Mouse (Mus musculus): ENCODE results near the gene Cyp2s1. TPM values are rescaled to one million over a fixed set of nuclear protein-coding genes. Genes with fewer than 3 reads are reported as not detected.

Gene Cyp2s1
- polyA plus RNA-seq, 1 experiment from 2014 or later = 3.3 TPM

DNA sequence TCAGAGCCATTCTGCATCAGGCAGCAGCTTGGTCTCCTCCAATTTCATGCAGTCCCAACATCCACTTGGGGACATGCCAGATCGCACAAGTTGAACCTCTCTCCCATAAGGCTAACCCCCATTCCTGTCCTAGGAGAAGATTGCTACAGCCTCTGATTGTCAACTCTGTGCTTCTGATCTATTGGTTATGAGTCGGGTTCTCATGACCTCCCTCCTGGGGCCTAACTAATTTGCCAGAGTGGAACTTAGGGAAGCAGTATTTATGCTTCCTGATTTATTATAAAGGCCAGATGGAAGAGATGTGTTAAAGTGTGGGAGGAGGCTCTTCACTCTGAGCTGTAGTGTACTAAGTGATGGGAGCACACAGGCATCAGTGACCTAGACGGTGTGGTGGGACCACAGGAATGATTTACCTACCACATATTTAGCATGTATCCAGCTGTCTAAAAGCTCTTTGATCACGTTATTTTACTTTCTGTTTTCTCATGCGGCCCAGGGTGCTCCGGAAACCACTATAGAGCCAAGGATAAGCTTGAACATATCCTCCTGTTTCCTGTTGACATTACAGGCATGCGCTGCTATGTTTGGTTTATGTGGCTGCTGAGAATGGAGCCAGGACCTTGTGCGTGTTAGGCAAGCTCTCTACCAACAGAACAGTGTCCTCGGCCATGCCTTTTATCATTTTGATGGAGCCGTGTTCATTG, 18.6 kb upstream of the Cyp2s1 start:
- Histone ChIP-seq H3K9ac (no peak overlapping the region), H3K36me3 (no peaks in the 10 kb centered on the region), H3K4me1 (replicated peaks) (no peaks in the 10 kb centered on the region), H3K27me3 (no peaks in the 10 kb centered on the region), H3K4me3 (no peak overlapping the region), H3K9me3 (no peaks in the 10 kb centered on the region), H3K27ac (replicated peaks) (no peak overlapping the region), H3K4me2 (no peak overlapping the region)
- no peak for ATAC-seq (ENCODE audit: low FRiP score, low read depth)
- 80% methylated on average over 10 of the region's 10 CpGs for WGBS

DNA sequence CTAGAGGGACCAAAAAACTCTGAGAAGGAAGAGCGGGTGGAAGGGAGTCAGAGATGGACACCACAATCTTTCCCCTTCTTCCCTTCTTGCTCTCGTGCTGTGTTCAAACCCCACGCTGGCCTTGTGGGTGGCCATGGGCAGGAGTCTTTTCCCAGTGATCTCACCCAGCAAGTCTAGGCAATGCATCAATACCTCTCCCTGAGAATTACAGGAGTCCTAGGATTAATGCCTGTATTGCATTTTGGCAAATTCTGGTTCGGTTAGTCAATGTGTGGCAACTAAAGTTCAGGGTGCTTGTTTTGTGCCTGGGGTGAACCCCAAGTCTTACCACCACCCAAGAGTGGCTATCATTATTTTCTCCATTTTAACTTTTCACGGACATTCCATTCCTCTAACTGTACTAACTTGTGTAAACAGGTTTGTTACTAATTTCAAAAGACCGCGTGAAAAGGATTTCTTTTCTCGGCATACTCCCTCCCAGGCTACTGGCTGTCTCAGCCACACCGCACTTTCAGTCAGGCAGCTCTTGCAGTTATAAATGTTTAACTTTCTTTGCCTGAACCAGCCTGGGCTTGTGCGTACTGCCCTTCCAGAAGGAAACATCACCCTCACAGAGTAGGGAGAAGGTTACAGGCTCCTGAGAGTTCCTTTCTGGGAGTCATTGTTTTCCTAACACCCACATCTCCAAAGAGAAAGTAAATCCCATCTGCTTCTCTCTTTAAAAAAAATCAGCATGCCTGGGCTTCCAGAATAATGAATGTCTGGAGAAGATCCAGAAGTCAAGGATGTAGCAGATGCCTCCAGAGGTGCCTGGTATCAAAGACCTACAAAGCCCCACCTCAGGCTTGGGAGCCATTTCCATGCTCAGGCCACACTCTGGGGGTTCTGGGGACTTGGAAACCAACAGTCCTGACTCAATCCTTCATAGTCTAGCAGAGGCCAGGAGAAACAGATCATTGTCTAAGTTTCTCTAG, 15.1 kb upstream of the Cyp2s1 start:
- WGBS = 83% methylated on average over 10 of the region's 10 CpGs
- H3K4me2 ChIP-seq = no peak overlapping the region
- no peak for ATAC-seq (ENCODE audit: low FRiP score, low read depth)

DNA sequence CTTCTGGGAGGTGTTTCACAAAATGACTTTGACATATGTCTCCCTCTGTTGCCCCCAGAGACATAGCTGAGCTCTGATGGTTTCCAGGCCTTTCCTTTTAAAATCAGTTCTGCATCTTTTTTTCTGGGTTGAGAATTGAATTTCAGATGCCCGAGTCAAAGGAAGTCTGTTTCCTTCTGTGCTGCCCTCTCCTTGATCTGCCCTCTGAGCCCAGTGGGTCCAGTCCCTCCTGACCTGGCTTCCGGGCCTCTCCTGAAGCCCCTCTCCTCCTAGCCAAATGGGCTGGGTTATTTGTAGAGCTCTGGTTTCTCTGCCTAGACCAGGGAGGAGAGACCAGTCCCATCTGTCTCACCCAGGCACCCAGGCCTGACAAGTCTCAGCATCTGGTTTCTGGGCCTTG, 13.5 kb upstream of the Cyp2s1 start:
- ATAC-seq (ENCODE audit: low FRiP score, low read depth) = no peak
- Histone ChIP-seq H3K27ac (replicated peaks) (no peak overlapping the region), H3K4me1 (replicated peaks) (no peaks in the 10 kb centered on the region), H3K9me3 (no peaks in the 10 kb centered on the region), H3K36me3 (no peaks in the 10 kb centered on the region), H3K27me3 (no peaks in the 10 kb centered on the region), H3K4me3 (no peak overlapping the region), H3K9ac (no peak overlapping the region), H3K4me2 (no peak overlapping the region)
- 67% methylated on average over 2 of the region's 2 CpGs for WGBS

More for the DNA sequence above, 15.1 kb upstream of the Cyp2s1 start:
- no peak overlapping the region for H3K9ac ChIP-seq
- no peak overlapping the region for H3K27ac ChIP-seq (replicated peaks)
- H3K9me3 ChIP-seq = no peaks in the 10 kb centered on the region
- H3K27me3 ChIP-seq = no peaks in the 10 kb centered on the region
- no peak overlapping the region for H3K4me3 ChIP-seq
- no peaks in the 10 kb centered on the region for H3K36me3 ChIP-seq
- no peaks in the 10 kb centered on the region for H3K4me1 ChIP-seq (replicated peaks)

DNA sequence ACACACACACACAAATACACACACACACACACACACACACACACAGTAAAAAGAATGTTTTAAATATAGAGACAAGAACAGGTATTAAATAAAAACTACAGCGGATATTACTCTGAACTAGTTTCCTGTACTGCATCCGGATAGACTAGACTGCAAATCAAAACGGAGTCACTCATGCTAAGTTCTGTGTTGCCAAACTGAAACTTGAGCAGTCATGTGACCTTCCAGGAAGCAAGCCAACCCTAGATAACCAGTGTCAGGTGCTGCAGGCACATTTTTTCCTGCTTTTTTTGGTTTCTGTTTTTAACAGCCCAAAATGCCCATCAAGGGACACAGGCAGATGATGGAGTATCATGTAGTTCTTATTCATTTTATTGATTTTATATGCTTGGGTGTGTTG, 10.5 kb upstream of the Cyp2s1 start:
- Histone ChIP-seq H3K27me3 (no peaks in the 10 kb centered on the region), H3K27ac (replicated peaks) (no peak overlapping the region), H3K36me3 (no peaks in the 10 kb centered on the region), H3K4me1 (replicated peaks) (no peaks in the 10 kb centered on the region), H3K4me3 (no peak overlapping the region), H3K9me3 (no peaks in the 10 kb centered on the region), H3K9ac (no peak overlapping the region), H3K4me2 (no peak overlapping the region)
- WGBS = 68% methylated on average over 3 of the region's 3 CpGs
- no peak for ATAC-seq (ENCODE audit: low FRiP score, low read depth)

DNA sequence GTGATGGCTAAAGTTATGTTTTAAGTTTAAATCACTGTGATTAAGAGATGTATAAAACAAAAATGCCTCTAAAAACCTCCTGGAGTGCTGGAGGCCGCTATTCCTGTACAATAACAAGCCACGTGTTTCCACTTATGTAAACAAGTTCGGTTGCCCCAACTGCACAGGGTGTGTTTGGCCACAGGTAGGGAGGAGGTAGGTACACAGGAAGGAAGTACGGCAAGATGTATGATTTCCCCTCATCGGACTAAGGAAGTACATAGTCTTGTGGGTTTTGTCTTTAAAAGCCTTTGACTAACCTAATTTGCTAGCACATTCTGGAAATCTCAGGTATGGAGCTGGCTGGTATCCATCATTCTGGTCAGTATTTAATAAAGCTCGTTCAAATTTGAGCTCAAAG, 9.3 kb upstream of the Cyp2s1 start:
- WGBS = 84% methylated on average over 6 of the region's 6 CpGs
- Histone ChIP-seq H3K4me1 (replicated peaks) (no peaks in the 10 kb centered on the region), H3K27me3 (no peaks in the 10 kb centered on the region), H3K9ac (no peak overlapping the region), H3K36me3 (no peaks in the 10 kb centered on the region), H3K4me3 (no peak overlapping the region), H3K9me3 (no peaks in the 10 kb centered on the region), H3K4me2 (no peak overlapping the region), H3K27ac (replicated peaks) (no peak overlapping the region)
- no peak for ATAC-seq (ENCODE audit: low FRiP score, low read depth)

DNA sequence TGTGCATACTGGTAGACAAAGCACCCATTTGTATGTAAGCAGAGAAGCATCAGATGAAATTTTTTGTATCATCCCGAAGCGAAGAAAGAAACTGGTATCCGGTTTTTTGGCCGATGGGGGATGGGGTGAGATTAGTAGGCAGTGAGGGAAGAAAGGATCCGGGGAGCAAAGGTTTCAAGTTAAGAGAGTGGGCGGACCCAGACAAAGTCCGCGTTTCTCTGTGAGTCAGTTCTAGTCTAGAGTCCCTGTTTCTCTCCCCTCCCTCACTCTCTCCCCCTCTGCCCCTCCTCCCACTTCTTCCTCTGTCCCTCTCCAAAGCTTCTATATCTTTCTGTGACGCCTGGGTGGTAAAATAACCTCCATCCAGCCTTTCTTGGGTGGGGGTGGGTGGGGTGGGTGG, 8.3 kb upstream of the Cyp2s1 start:
- Histone ChIP-seq H3K4me1 (replicated peaks) (no peaks in the 10 kb centered on the region), H3K4me2 (no peak overlapping the region), H3K4me3 (no peak overlapping the region), H3K27ac (replicated peaks) (no peak overlapping the region), H3K27me3 (no peaks in the 10 kb centered on the region), H3K9ac (no peak overlapping the region), H3K9me3 (no peaks in the 10 kb centered on the region), H3K36me3 (no peaks in the 10 kb centered on the region)
- WGBS = 52% methylated on average over 9 of the region's 9 CpGs
- ATAC-seq (ENCODE audit: low FRiP score, low read depth) = no peak

DNA sequence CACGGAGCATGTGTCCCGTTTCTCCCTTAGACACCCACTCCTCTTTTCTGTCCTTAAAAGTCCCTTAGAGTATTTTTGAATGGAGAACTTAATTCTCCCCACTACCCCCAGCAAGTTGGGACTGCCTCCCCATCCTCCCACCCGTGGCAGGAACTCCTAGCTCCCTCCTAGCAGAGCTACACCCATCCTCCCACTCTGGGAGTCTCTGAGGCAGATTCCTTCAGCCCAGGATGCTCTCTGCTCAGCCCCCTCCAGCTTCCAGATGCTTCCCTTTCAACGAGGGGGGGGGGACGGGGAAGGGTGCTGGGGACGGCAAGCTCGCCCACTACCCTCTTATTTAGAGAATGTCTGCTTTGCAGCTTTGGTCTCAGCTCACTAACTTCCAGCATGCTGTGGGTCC, 1.1 kb downstream of the Cyp2s1 start:
- no peak for ATAC-seq (ENCODE audit: low FRiP score, low read depth)
- 0 out of 2 replicates have a peak, but pooled peaks cover 6% of the 10 kb centered on the region for H3K27me3 ChIP-seq
- H3K4me2 ChIP-seq = peak overlapping the region; percentile 92
- WGBS = 32% methylated on average over 7 of the region's 7 CpGs
- 0 out of 2 replicates have a peak overlapping the region, but pooled peaks have one; percentile 59 for H3K9ac ChIP-seq
- H3K9me3 ChIP-seq = no peaks in the 10 kb centered on the region
- H3K4me3 ChIP-seq = peak overlapping the region; percentile 51
- H3K27ac ChIP-seq (replicated peaks) = no peak overlapping the region
- H3K36me3 ChIP-seq = no peaks in the 10 kb centered on the region
- peaks cover 12% of the 10 kb centered on the region for H3K4me1 ChIP-seq (replicated peaks)

DNA sequence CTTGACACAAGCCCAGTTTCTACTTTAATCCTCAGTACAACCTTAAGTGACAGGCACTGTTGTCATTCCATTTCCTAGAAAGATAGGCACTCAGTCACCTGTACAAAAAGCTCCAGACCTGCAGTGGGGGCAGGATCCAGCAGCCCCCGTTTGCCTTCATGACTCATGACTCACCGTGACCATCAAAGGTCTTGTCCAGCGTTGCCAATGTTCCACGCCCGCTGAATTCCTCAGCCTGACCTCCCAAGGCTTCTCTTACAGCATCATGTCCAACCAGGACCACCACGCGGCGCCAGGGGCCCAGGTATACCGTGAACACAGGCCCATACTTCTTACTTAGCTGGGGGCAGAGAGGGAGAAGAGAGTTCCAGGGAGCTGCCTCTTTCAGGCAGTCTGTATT, 2.0 kb downstream of the Cyp2s1 start:
- Histone ChIP-seq H3K4me2 (no peak overlapping the region), H3K4me3 (no peak overlapping the region), H3K9me3 (no peaks in the 10 kb centered on the region), H3K27me3 (0 out of 2 replicates have a peak, but pooled peaks cover 6% of the 10 kb centered on the region), H3K36me3 (no peaks in the 10 kb centered on the region), H3K4me1 (replicated peaks) (peaks cover 12% of the 10 kb centered on the region), H3K9ac (no peak overlapping the region), H3K27ac (replicated peaks) (no peak overlapping the region)
- 87% methylated on average over 9 of the region's 9 CpGs for WGBS
- ATAC-seq (ENCODE audit: low FRiP score, low read depth) = no peak

DNA sequence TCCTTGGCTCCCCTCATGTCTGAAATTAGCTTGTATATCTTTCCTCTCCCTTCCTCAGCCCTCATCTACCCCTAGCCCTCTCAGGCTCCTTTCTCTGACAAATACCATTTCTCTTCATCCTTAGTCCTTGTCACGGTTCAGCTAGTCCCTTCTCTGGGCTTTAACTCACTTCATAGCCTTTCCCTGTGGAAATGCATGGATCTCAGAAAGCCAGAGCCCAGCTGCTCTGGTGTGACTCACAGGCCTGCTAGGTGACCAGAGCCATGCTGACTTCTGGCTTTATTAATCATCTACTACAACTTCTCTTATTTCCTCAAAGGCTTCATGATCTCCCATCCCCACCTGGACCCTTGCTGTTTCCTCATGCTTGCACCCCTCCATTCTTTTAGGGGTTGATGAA, 4.5 kb downstream of the Cyp2s1 start:
- H3K4me2 ChIP-seq = no peak overlapping the region
- ATAC-seq (ENCODE audit: low FRiP score, low read depth) = no peak
- no peaks in the 10 kb centered on the region for H3K36me3 ChIP-seq
- H3K4me3 ChIP-seq = no peak overlapping the region
- H3K9ac ChIP-seq = no peak overlapping the region
- H3K4me1 ChIP-seq (replicated peaks) = peaks cover 12% of the 10 kb centered on the region
- H3K27me3 ChIP-seq = 0 out of 2 replicates have a peak, but pooled peaks cover 6% of the 10 kb centered on the region
- no peak overlapping the region for H3K27ac ChIP-seq (replicated peaks)
- 70% methylated on average over 1 of the region's 1 CpGs for WGBS
- no peaks in the 10 kb centered on the region for H3K9me3 ChIP-seq

DNA sequence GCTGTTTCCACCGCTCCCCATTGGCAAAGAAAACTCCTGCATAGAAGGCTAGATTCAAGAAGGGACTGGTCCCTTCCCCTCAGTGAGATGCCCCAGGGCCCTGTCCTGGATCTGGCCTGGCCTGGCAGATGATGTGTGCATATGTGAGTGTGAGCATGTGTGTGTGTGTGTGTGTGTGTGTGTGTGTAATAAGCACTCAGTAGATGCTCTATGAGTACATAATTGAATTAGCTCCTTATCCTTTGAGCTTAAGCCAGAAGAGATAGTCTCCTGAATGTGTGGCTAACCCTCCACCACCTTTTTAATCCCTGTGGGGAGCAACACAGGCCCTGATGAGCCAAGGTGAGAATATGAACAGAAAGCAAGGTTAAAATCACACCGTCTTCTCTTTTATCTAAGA, 5.0 kb downstream of the Cyp2s1 start:
- peaks cover 10% of the 10 kb centered on the region for H3K4me1 ChIP-seq (replicated peaks)
- H3K4me3 ChIP-seq = no peak overlapping the region
- WGBS = 76% methylated on average over 2 of the region's 2 CpGs
- no peak overlapping the region for H3K9ac ChIP-seq
- H3K27ac ChIP-seq (replicated peaks) = no peak overlapping the region
- H3K9me3 ChIP-seq = no peaks in the 10 kb centered on the region
- 0 out of 2 replicates have a peak, but pooled peaks cover 6% of the 10 kb centered on the region for H3K27me3 ChIP-seq
- H3K4me2 ChIP-seq = no peak overlapping the region
- ATAC-seq (ENCODE audit: low FRiP score, low read depth) = no peak
- H3K36me3 ChIP-seq = no peaks in the 10 kb centered on the region

DNA sequence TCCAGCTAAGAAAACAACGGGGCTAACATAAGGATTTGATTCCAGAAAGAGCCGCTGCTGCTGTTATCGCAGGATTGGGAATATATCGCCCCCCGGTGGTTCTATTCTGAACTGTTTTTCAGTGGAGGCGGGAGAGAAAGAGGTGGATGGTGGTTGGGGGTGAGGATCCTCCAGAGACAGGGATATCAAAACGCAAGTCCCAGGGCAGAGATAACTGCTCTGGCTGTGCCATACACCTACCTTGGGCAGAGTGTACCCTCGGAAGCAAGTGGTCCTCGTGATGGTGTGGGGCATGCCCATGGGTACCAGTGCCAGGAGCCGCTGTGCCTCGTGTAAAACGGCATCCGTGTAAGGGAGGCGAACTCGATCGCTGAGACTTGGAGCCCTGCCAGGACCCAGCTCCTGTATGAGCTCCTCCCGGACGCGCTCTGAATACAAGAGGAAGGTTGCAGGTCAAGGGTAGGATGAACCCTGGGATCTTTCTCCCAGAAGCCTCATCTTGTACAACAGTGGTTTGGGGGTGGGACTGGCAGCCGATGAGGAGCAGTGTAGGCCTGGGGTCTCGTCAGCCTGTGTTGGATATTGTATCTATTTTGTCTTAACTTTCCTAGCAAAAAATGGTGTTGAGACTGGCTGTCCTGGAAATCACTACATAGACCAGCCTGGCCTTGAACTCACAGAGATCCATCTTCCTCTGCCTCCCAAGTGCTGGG, 10.9 kb downstream of the Cyp2s1 start:
- H3K27me3 ChIP-seq = no peaks in the 10 kb centered on the region; the same call in 1 of the 2 replicates
- peak; percentile 65 for ATAC-seq (ENCODE audit: low FRiP score, low read depth)
- peak overlapping the region; percentile 53 for H3K4me2 ChIP-seq
- peak overlapping the region; percentile 25 for H3K4me3 ChIP-seq
- peak overlapping the region; percentile 41 for H3K9ac ChIP-seq
- no peaks in the 10 kb centered on the region for H3K9me3 ChIP-seq
- H3K4me1 ChIP-seq (replicated peaks) = peaks cover 5% of the 10 kb centered on the region
- no peak overlapping the region for H3K27ac ChIP-seq (replicated peaks)
- WGBS = 20% methylated on average over 21 of the region's 21 CpGs
- no peaks in the 10 kb centered on the region for H3K36me3 ChIP-seq

DNA sequence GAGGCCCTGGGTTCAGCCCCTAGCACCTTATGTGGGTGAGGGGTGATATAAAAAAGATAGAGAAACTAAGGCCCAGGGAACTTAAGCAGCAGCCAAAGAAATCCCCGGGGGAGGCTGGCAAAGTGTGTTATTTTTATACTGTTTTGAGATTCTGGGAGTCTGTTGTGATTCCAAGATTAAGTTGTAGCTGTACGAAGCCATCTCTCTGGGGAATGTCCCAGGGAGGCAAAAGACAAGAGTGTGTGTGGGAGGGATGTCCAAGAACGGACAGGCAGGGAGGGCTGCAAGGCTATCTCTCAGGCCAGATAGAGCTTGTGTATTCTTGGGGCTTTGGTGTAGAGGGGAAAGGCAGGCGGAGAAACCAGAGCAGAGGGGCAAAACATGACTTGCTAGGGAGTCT, 11.9 kb downstream of the Cyp2s1 start:
- Histone ChIP-seq H3K4me1 (replicated peaks) (peaks cover 5% of the 10 kb centered on the region), H3K27me3 (no peaks in the 10 kb centered on the region; the same call in 1 of the 2 replicates), H3K4me3 (no peak overlapping the region), H3K4me2 (no peak overlapping the region), H3K36me3 (no peaks in the 10 kb centered on the region), H3K9ac (no peak overlapping the region), H3K27ac (replicated peaks) (no peak overlapping the region), H3K9me3 (no peaks in the 10 kb centered on the region)
- WGBS = 75% methylated on average over 4 of the region's 4 CpGs
- ATAC-seq (ENCODE audit: low FRiP score, low read depth) = no peak

All from hindbrain, embryonic 15.5 days (tissue).